Mouse (Mus musculus) MEL (cell line): ENCODE measurements around the gene Uroc1. TPM values are rescaled to one million over a fixed set of nuclear protein-coding genes. Genes with fewer than 3 reads are reported as not detected.

Source experiments
- DNase-seq: peaks from one replicate; pipeline ENCODE4 v3.0.0; 2011; ENCODE audit warnings: low read depth, low spot score
- H3K27ac ChIP-seq: 2 replicates; pipeline ENCODE4 v1.5.1; 2012; ENCODE audit warnings: low read depth, mild to moderate bottlenecking, control low read depth, low read length, moderate library complexity; ENCODE audit not compliant: control insufficient read depth
- H3K27me3 ChIP-seq, 2 experiments: fragments of 150-350 bp in 1 of 2; sonication (generic) in 1 of 2; 2 replicates each; pipeline ENCODE4 v1.6.1; 2012; ENCODE audit warnings: low read length in 2 of 2, mild to moderate bottlenecking in 2 of 2, improper control_type of control experiment in 1 of 2, moderate library complexity in 1 of 2; ENCODE audit not compliant: insufficient read depth in 2 of 2, control insufficient read depth in 1 of 2
- H3K36me3 ChIP-seq, 2 experiments: 2 replicates each; pipeline ENCODE4 v1.6.1; 2012 to 2014; ENCODE audit warnings: low read length in 2 of 2, improper control_type of control experiment in 1 of 2, inconsistent platforms in 1 of 2, mild to moderate bottlenecking in 1 of 2; ENCODE audit not compliant: insufficient read depth in 2 of 2, control insufficient read depth in 1 of 2
- H3K4me1 ChIP-seq, 2 experiments: fragments of 150-350 bp in 1 of 2; sonication (generic) in 1 of 2; 2 replicates each; pipeline ENCODE4 v1.6.1; 2012; ENCODE audit warnings: low read length in 2 of 2, improper control_type of control experiment in 1 of 2, mild to moderate bottlenecking in 1 of 2; ENCODE audit not compliant: insufficient read depth in 2 of 2, control insufficient read depth in 1 of 2
- H3K4me3 ChIP-seq, 2 experiments: fragments of 150-350 bp in 1 of 2; sonication (generic) in 1 of 2; 2 replicates each; pipeline ENCODE4 v1.5.1; 2012; ENCODE audit warnings: low read depth in 2 of 2, low read length in 2 of 2, mild to moderate bottlenecking in 2 of 2, moderate library complexity in 2 of 2, control low read depth in 1 of 2, improper control_type of control experiment in 1 of 2; ENCODE audit not compliant: control insufficient read depth in 1 of 2, insufficient read depth in 1 of 2
- H3K79me2 ChIP-seq: 2 replicates; pipeline ENCODE4 v1.6.1; 2012; ENCODE audit warnings: mild to moderate bottlenecking, low read length, moderate library complexity; ENCODE audit not compliant: control insufficient read depth, poor library complexity, insufficient read depth
- H3K9ac ChIP-seq: 2 replicates; pipeline ENCODE4 v1.6.1; 2012; ENCODE audit warnings: low read depth, mild to moderate bottlenecking, control low read depth, low read length, moderate library complexity; ENCODE audit not compliant: control insufficient read depth, poor library complexity, severe bottlenecking
- H3K9me3 ChIP-seq: fragments of 150-350 bp; sonication (generic); replicated peaks from 2 replicates; pipeline ENCODE4 v1.6.1; 2012; ENCODE audit warnings: mild to moderate bottlenecking, low read length, improper control_type of control experiment, moderate library complexity; ENCODE audit not compliant: insufficient read depth
- BHLHE40 ChIP-seq: IDR thresholded peaks from 2 replicates; pipeline ENCODE4 v1.6.1; 2012; ENCODE audit warnings: low read depth, mild to moderate bottlenecking, inconsistent platforms, low read length, improper control_type of control experiment, borderline replicate concordance
- CHD2 ChIP-seq: IDR thresholded peaks from 2 replicates; pipeline ENCODE4 v1.6.1; 2011; ENCODE audit warnings: low read length, improper control_type of control experiment
- CTCF ChIP-seq, 3 experiments: IDR thresholded peaks in 2 of 3; conservative IDR thresholded peaks in 1 of 3; 2 replicates each; pipeline ENCODE4 v1.5.1; 2011 to 2012; ENCODE audit warnings: low read length in 3 of 3, low read depth in 2 of 3, mild to moderate bottlenecking in 2 of 3, improper control_type of control experiment in 1 of 3, inconsistent platforms in 1 of 3, mixed read lengths in 1 of 3, moderate library complexity in 1 of 3; ENCODE audit not compliant: control insufficient read depth in 1 of 3, insufficient read depth in 1 of 3, poor library complexity in 1 of 3, severe bottlenecking in 1 of 3
- E2F4 ChIP-seq: IDR thresholded peaks from 2 replicates; pipeline ENCODE4 v1.6.1; 2011; ENCODE audit warnings: low read depth, low read length, improper control_type of control experiment, borderline replicate concordance
- ELF1 ChIP-seq: IDR thresholded peaks from 2 replicates; pipeline ENCODE4 v1.6.1; 2014; ENCODE audit warnings: low read depth, mild to moderate bottlenecking, inconsistent platforms, low read length, improper control_type of control experiment, moderate library complexity
- GABPA ChIP-seq: IDR thresholded peaks from 2 replicates; pipeline ENCODE4 v1.6.1; 2012; ENCODE audit warnings: low read depth, mild to moderate bottlenecking, inconsistent platforms, low read length, improper control_type of control experiment, moderate library complexity
- GATA1 ChIP-seq: IDR thresholded peaks from 2 replicates; pipeline ENCODE4 v1.6.1; 2011; ENCODE audit warnings: low read depth, low read length, improper control_type of control experiment
- HCFC1 ChIP-seq: IDR thresholded peaks from 2 replicates; pipeline ENCODE4 v1.6.1; 2012; ENCODE audit warnings: low read depth, mild to moderate bottlenecking, inconsistent platforms, low read length, improper control_type of control experiment, moderate library complexity
- KAT2A ChIP-seq: conservative IDR thresholded peaks from 2 replicates; pipeline ENCODE4 v1.6.1; 2012; ENCODE audit warnings: low read depth, low read length, improper control_type of control experiment, inconsistent platforms
- MAX ChIP-seq: IDR thresholded peaks from 2 replicates; pipeline ENCODE4 v1.6.1; 2011; ENCODE audit warnings: low read length, improper control_type of control experiment
- MAZ ChIP-seq: IDR thresholded peaks from 2 replicates; pipeline ENCODE4 v1.6.1; 2012; ENCODE audit warnings: low read depth, mild to moderate bottlenecking, inconsistent platforms, low read length, improper control_type of control experiment
- MXI1 ChIP-seq: IDR thresholded peaks from 2 replicates; pipeline ENCODE4 v1.6.1; 2011; ENCODE audit warnings: mild to moderate bottlenecking, low read depth, low read length, improper control_type of control experiment
- MYB ChIP-seq: IDR thresholded peaks from 2 replicates; pipeline ENCODE4 v1.6.1; 2011; ENCODE audit warnings: mild to moderate bottlenecking, low read depth, low read length, improper control_type of control experiment
- NRF1 ChIP-seq: IDR thresholded peaks from 2 replicates; pipeline ENCODE4 v1.6.1; 2014; ENCODE audit warnings: low read depth, mild to moderate bottlenecking, inconsistent platforms, low read length, improper control_type of control experiment, moderate library complexity; ENCODE audit not compliant: poor library complexity, insufficient read depth, severe bottlenecking
- POLR2AphosphoS2 ChIP-seq: IDR thresholded peaks from 2 replicates; pipeline ENCODE4 v1.6.1; 2011; ENCODE audit warnings: low read length, improper control_type of control experiment
- POLR2AphosphoS5 ChIP-seq: IDR thresholded peaks from 2 replicates; pipeline ENCODE4 v1.6.1; 2012; ENCODE audit warnings: low read depth, borderline replicate concordance, mild to moderate bottlenecking, inconsistent platforms, low read length, moderate library complexity, mixed read lengths
- RAD21 ChIP-seq: IDR thresholded peaks from 2 replicates; pipeline ENCODE4 v1.6.1; 2011; ENCODE audit warnings: mild to moderate bottlenecking, low read depth, low read length, improper control_type of control experiment
- RCOR1 ChIP-seq: IDR thresholded peaks from 2 replicates; pipeline ENCODE4 v1.6.1; 2012; ENCODE audit warnings: low read depth, mild to moderate bottlenecking, inconsistent platforms, low read length, improper control_type of control experiment
- TAL1 ChIP-seq: IDR thresholded peaks from 2 replicates; pipeline ENCODE4 v1.6.1; 2012; ENCODE audit warnings: mild to moderate bottlenecking, inconsistent platforms, low read length, moderate library complexity, mixed read lengths
- UBTF ChIP-seq: IDR thresholded peaks from 2 replicates; pipeline ENCODE4 v1.6.1; 2012; ENCODE audit warnings: low read depth, mild to moderate bottlenecking, inconsistent platforms, low read length, improper control_type of control experiment, moderate library complexity, borderline replicate concordance; ENCODE audit not compliant: insufficient read depth
- ZC3H11A ChIP-seq: IDR thresholded peaks from 2 replicates; pipeline ENCODE4 v1.6.1; 2012; ENCODE audit warnings: low read depth, mild to moderate bottlenecking, inconsistent platforms, low read length, improper control_type of control experiment
- ZKSCAN1 ChIP-seq: IDR thresholded peaks from 2 replicates; pipeline ENCODE4 v1.6.1; 2012; ENCODE audit warnings: low read depth, mild to moderate bottlenecking, inconsistent platforms, low read length, improper control_type of control experiment, moderate library complexity
- polyA plus RNA-seq, 2 experiments: library from polyadenylated mRNA; stranded (reverse) in 1 of 2; unstranded in 1 of 2; fragments of >175 nt in 1 of 2; fragments of >200 nt in 1 of 2; gene quantifications; 2 replicates each; pipeline versions ENCODE4 v1.2.1 to v1.2.4; 2012; ENCODE audit warnings: low replicate concordance in 2 of 2, low read depth in 1 of 2; ENCODE audit not compliant: insufficient read length in 2 of 2, insufficient read depth in 1 of 2, missing spikeins in 1 of 2
- total RNA-seq: library from RNA; depleted of rRNA; stranded (reverse); fragments of 300-350 nt; gene quantifications from 2 replicates; pipeline ENCODE4 v1.2.3, GENCODE M21; 2012

Gene Uroc1
- total and polyA plus RNA-seq, 3 experiments = not detected

GRCm38 (mm10) chr6:90329953-90330352, 3.1 kb upstream of the Uroc1 start:
- Histone ChIP-seq H3K36me3 (no peaks in the 10 kb centered on the region), H3K9me3 (no peaks in the 10 kb centered on the region), H3K79me2 (no peaks in the 10 kb centered on the region), H3K27ac (no peak overlapping the region), H3K27me3 (no peaks in the 10 kb centered on the region), H3K9ac (no peak overlapping the region), H3K4me1 (no peaks in the 10 kb centered on the region), H3K4me3 (no peak overlapping the region)
- no peak for TF ChIP-seq MAZ
- TF ChIP-seq ELF1 = no peak
- TF ChIP-seq BHLHE40 = no peak
- no peak for TF ChIP-seq HCFC1
- no peak for TF ChIP-seq NRF1
- TF ChIP-seq MYB = no peak
- no peak for TF ChIP-seq ZC3H11A
- TF ChIP-seq RCOR1 = no peak
- no peak for TF ChIP-seq TAL1
- TF ChIP-seq UBTF = no peak
- TF ChIP-seq CHD2 = no peak
- no peak for TF ChIP-seq CTCF (IDR thresholded peaks at IDR 0.05 in 2 of 3, conservative IDR thresholded peaks at IDR 0.05 in 1 of 3; ENCODE audit: control insufficient read depth in 1 of 3, insufficient read depth in 1 of 3, low read depth in 2 of 3, low read length in 3 of 3, poor library complexity in 1 of 3, severe bottlenecking in 1 of 3)
- TF ChIP-seq MXI1 = no peak
- TF ChIP-seq GABPA = no peak
- no peak for TF ChIP-seq GATA1
- TF ChIP-seq POLR2AphosphoS5 = no peak
- TF ChIP-seq MAX = no peak
- no peak for DNase-seq

- H3K4me3 ChIP-seq = no peak overlapping the region
- H3K9ac ChIP-seq = no peak overlapping the region
- H3K27me3 ChIP-seq = no peaks in the 10 kb centered on the region
- no peak overlapping the region for H3K27ac ChIP-seq
- no peaks in the 10 kb centered on the region for H3K9me3 ChIP-seq
- DNase-seq = no peak
- H3K79me2 ChIP-seq = no peaks in the 10 kb centered on the region
- TF ChIP-seq RCOR1 (no peak), RAD21 (no peak), KAT2A (no peak), POLR2AphosphoS2 (no peak), UBTF (no peak), ZKSCAN1 (no peak), MXI1 (no peak), E2F4 (no peak), ZC3H11A (no peak), POLR2AphosphoS5 (no peak), CHD2 (no peak), MAX (no peak)
- H3K4me1 ChIP-seq = no peaks in the 10 kb centered on the region
- no peaks in the 10 kb centered on the region for H3K36me3 ChIP-seq
Measured at GRCm38 (mm10) chr6:90334244-90334643, 1.2 kb downstream of the Uroc1 start.
